Mouse (Mus musculus) hindbrain, postnatal 0 days (tissue): ENCODE results near the gene Csrnp3. TPM values are rescaled to one million over a fixed set of nuclear protein-coding genes. Genes with fewer than 3 reads are reported as not detected.

Source experiments
- ATAC-seq: fragments of 200-750 bp; cut with Nextera tagmentation; 2 replicates; pipeline ENCODE4 v1.8.0; 2017; ENCODE audit warnings: mild to moderate bottlenecking, moderate TSS enrichment, moderate library complexity
- DNase-seq: peaks from one replicate; pipeline ENCODE4 v3.0.0-alpha.2; 2015; ENCODE audit warnings: low spot score
- H3K27ac ChIP-seq: fragments of 300-500 bp; sonication (generic); 2 replicates; pipeline ENCODE4 v1.5.1; 2014; ENCODE audit warnings: mild to moderate bottlenecking
- H3K27me3 ChIP-seq: fragments of 300-500 bp; sonication (generic); 2 replicates; pipeline ENCODE4 v1.6.1; 2014; ENCODE audit warnings: low read length, mixed read lengths; ENCODE audit not compliant: insufficient read depth
- H3K36me3 ChIP-seq: fragments of 300-500 bp; sonication (generic); 2 replicates; pipeline ENCODE4 v1.6.1; 2014; ENCODE audit warnings: low read length, mixed read lengths; ENCODE audit not compliant: insufficient read depth
- H3K4me1 ChIP-seq: fragments of 300-500 bp; sonication (generic); 2 replicates; pipeline ENCODE4 v1.6.1; 2014; ENCODE audit warnings: antibody characterized with exemption, low read length, mixed read lengths; ENCODE audit not compliant: insufficient read depth
- H3K4me2 ChIP-seq: fragments of 300-500 bp; sonication (generic); 2 replicates; pipeline ENCODE4 v1.6.1; 2014; ENCODE audit warnings: low read depth, mild to moderate bottlenecking, low read length, moderate library complexity, mixed read lengths
- H3K4me3 ChIP-seq: fragments of 300-500 bp; sonication (generic); 2 replicates; pipeline ENCODE4 v1.5.1; 2014; ENCODE audit warnings: low read length
- H3K9ac ChIP-seq: fragments of 300-500 bp; sonication (generic); replicated peaks from 2 replicates; pipeline ENCODE4 v1.6.1; 2014; ENCODE audit warnings: mild to moderate bottlenecking, low read length, moderate library complexity, mixed read lengths
- H3K9me3 ChIP-seq: fragments of 300-500 bp; sonication (generic); 2 replicates; pipeline ENCODE4 v1.6.1; 2016; ENCODE audit warnings: low read length, mixed read lengths
- CTCF ChIP-seq: IDR thresholded peaks from 2 replicates; pipeline ENCODE4 v1.5.1; 2016; ENCODE audit warnings: antibody characterized with exemption, control low read depth, low read depth
- WGBS: fragments of 180-500 bp; shearing (Covaris S2); extraction: QIAGEN DNeasy Blood & Tissue Kit; methylation state at CpG from one replicate; pipeline ENCODE4 v1.1.7; 2014; 5-methylcytosine and 5-hydroxymethylcytosine counted together
- polyA plus RNA-seq: library from polyadenylated mRNA; unstranded; fragments of >200 nt; fragmentation: Nextera tagmentation; extraction: Ambion mirVana; gene quantifications from 2 replicates; pipeline ENCODE4 v1.2.1, GENCODE M21; 2015
- total RNA-seq: library from RNA; depleted of rRNA; stranded (reverse); fragments of >200 nt; gene quantifications from 2 replicates; pipeline ENCODE4 v1.2.3, GENCODE M21; 2014

Csrnp3 gene
- total and polyA plus RNA-seq, 2 experiments from 2014 or later, result 35.5 to 56.5 TPM

- Histone ChIP-seq H3K9ac (no peak overlapping the region), H3K27me3 (no peaks in the 10 kb centered on the region), H3K9me3 (no peaks in the 10 kb centered on the region), H3K27ac (no peak overlapping the region), H3K4me1 (no peaks in the 10 kb centered on the region), H3K36me3 (peaks cover 4% of the 10 kb centered on the region; the same call in 1 of the 2 replicates), H3K4me2 (no peak overlapping the region), H3K4me3 (no peak overlapping the region)
- no peak for TF ChIP-seq CTCF
- no peak for DNase-seq
- WGBS, result 56% methylated on average over 4 of the region's 4 CpGs
- ATAC-seq, result no peak
These were observed 123.2 kb downstream of the Csrnp3 start for GRCm38 (mm10) chr2:65968810-65969209.

GRCm38 (mm10) chr2:65973907-65974306 lies 128.3 kb downstream of the Csrnp3 start:
- Histone ChIP-seq H3K9ac (no peak overlapping the region), H3K36me3 (peaks cover 4% of the 10 kb centered on the region; the same call in 1 of the 2 replicates), H3K4me3 (no peak overlapping the region), H3K4me2 (no peak overlapping the region), H3K4me1 (no peaks in the 10 kb centered on the region), H3K9me3 (no peaks in the 10 kb centered on the region), H3K27ac (no peak overlapping the region), H3K27me3 (no peaks in the 10 kb centered on the region)
- WGBS, result 90% methylated on average over 4 of the region's 4 CpGs
- ATAC-seq (no peak), DNase-seq (no peak)
- no peak for TF ChIP-seq CTCF

- no peak overlapping the region for H3K27ac ChIP-seq
- no peak for TF ChIP-seq CTCF
- 57% methylated on average over 5 of the region's 5 CpGs for WGBS
These were observed 129.8 kb downstream of the Csrnp3 start for GRCm38 (mm10) chr2:65975383-65975782.

GRCm38 (mm10) chr2:65979338-65980053 lies 133.9 kb downstream of the Csrnp3 start:
- DNase-seq, result peak; percentile 89
- Histone ChIP-seq H3K9ac (0 out of 2 replicates have a peak overlapping the region, but pooled peaks have one; percentile 13), H3K4me1 (peaks cover 13% of the 10 kb centered on the region), H3K36me3 (no peaks in the 10 kb centered on the region), H3K4me3 (no peak overlapping the region), H3K27me3 (no peaks in the 10 kb centered on the region), H3K27ac (peak overlapping the region; percentile 64; the same call in 1 of the 2 replicates), H3K9me3 (no peaks in the 10 kb centered on the region), H3K4me2 (peak overlapping the region; percentile 48)
- peak; percentile 91 for ATAC-seq
- TF ChIP-seq CTCF, result no peak
- WGBS, result 19% methylated on average over 17 of the region's 17 CpGs

More at GRCm38 (mm10) chr2:65975383-65975782, 129.8 kb downstream of the Csrnp3 start:
- no peak for DNase-seq
- no peak overlapping the region for H3K9ac ChIP-seq
- no peaks in the 10 kb centered on the region for H3K9me3 ChIP-seq
- no peak for ATAC-seq
- peaks cover 12% of the 10 kb centered on the region for H3K4me1 ChIP-seq
- H3K36me3 ChIP-seq, result peaks cover 4% of the 10 kb centered on the region; the same call in 1 of the 2 replicates
- H3K4me2 ChIP-seq, result no peak overlapping the region
- no peaks in the 10 kb centered on the region for H3K27me3 ChIP-seq
- no peak overlapping the region for H3K4me3 ChIP-seq

- WGBS, result 88% methylated on average over 6 of the region's 6 CpGs
- no peak for TF ChIP-seq CTCF
- Histone ChIP-seq H3K4me1 (peaks cover 13% of the 10 kb centered on the region), H3K4me2 (no peak overlapping the region), H3K27me3 (no peaks in the 10 kb centered on the region), H3K36me3 (no peaks in the 10 kb centered on the region), H3K4me3 (no peak overlapping the region), H3K9ac (no peak overlapping the region), H3K27ac (no peak overlapping the region), H3K9me3 (no peaks in the 10 kb centered on the region)
- ATAC-seq, result no peak
- no peak for DNase-seq
These were observed 135.9 kb downstream of the Csrnp3 start for GRCm38 (mm10) chr2:65981470-65981869.

- Histone ChIP-seq H3K36me3 (no peaks in the 10 kb centered on the region), H3K9me3 (no peaks in the 10 kb centered on the region), H3K9ac (no peak overlapping the region), H3K4me2 (no peak overlapping the region), H3K4me3 (no peak overlapping the region), H3K27ac (no peak overlapping the region), H3K27me3 (no peaks in the 10 kb centered on the region), H3K4me1 (peaks cover 13% of the 10 kb centered on the region)
- 62% methylated on average over 4 of the region's 4 CpGs for WGBS
- TF ChIP-seq CTCF, result no peak
- no peak for ATAC-seq
- no peak for DNase-seq
These were observed 136.4 kb downstream of the Csrnp3 start for GRCm38 (mm10) chr2:65981965-65982364.

GRCm38 (mm10) chr2:65985706-65986105 lies 140.1 kb downstream of the Csrnp3 start:
- no peaks in the 10 kb centered on the region for H3K36me3 ChIP-seq
- no peak overlapping the region for H3K27ac ChIP-seq
- H3K9ac ChIP-seq, result no peak overlapping the region
- DNase-seq, result no peak
- H3K9me3 ChIP-seq, result no peaks in the 10 kb centered on the region
- ATAC-seq, result no peak
- H3K4me3 ChIP-seq, result no peak overlapping the region
- no peak overlapping the region for H3K4me2 ChIP-seq
- H3K4me1 ChIP-seq, result peaks cover 4% of the 10 kb centered on the region; the same call in 1 of the 2 replicates
- 71% methylated on average over 4 of the region's 4 CpGs for WGBS
- H3K27me3 ChIP-seq, result no peaks in the 10 kb centered on the region
- no peak for TF ChIP-seq CTCF
